Mouse (Mus musculus): ENCODE measurements at regions not wholly inside any gene's neighbourhood (a gene's known extent, or its start where the extent isn't known, plus 50 kb on each side); places are given as distances from the start of the nearest gene placed in this dataset.

- Histone ChIP-seq H3K27me3 (ENCODE audit: control insufficient read depth, insufficient read depth, low read length) (no peaks in the 10 kb centered on the region), H3K4me1 (ENCODE audit: control insufficient read depth, insufficient read depth, insufficient read length, low read length) (no peaks in the 10 kb centered on the region), H3K36me3 (ENCODE audit: control insufficient read depth, insufficient read depth, low read length) (no peaks in the 10 kb centered on the region), H3K4me3 (ENCODE audit: low read depth, low read length) (no peak overlapping the region), H3K27ac (ENCODE audit: insufficient read depth, low read depth, low read length) (no peak overlapping the region)
- TF ChIP-seq CTCF (IDR thresholded peaks at IDR 0.05; ENCODE audit: extremely low read depth, insufficient read length, insufficient replicate concordance, low read depth, low read length) (no peak), POLR2A (IDR thresholded peaks at IDR 0.05; ENCODE audit: low read depth, low read length) (no peak)
- 21% methylated on average over 1 of the region's 1 CpGs for WGBS
Measured at GRCm38 (mm10) chr15:27014659-27014974, 119.2 kb upstream of the Fbxl7 start.

- H3K4me3 ChIP-seq (ENCODE audit: low read depth, low read length): no peak overlapping the region
- no peaks in the 10 kb centered on the region for H3K4me1 ChIP-seq (ENCODE audit: control insufficient read depth, insufficient read depth, insufficient read length, low read length)
- 77% methylated on average over 5 of the region's 5 CpGs for WGBS
- H3K36me3 ChIP-seq (ENCODE audit: control insufficient read depth, insufficient read depth, low read length): no peaks in the 10 kb centered on the region
- H3K27me3 ChIP-seq (ENCODE audit: control insufficient read depth, insufficient read depth, low read length): no peaks in the 10 kb centered on the region
- no peak overlapping the region for H3K27ac ChIP-seq (ENCODE audit: insufficient read depth, low read depth, low read length)
- no peak for TF ChIP-seq CTCF (IDR thresholded peaks at IDR 0.05; ENCODE audit: extremely low read depth, insufficient read length, insufficient replicate concordance, low read depth, low read length)
Measured at GRCm38 (mm10) chr15:27020471-27020870, 125.1 kb upstream of the Fbxl7 start.

- 79% methylated on average over 2 of the region's 2 CpGs for WGBS
- TF ChIP-seq CTCF (IDR thresholded peaks at IDR 0.05; ENCODE audit: extremely low read depth, insufficient read length, insufficient replicate concordance, low read depth, low read length) (no peak), POLR2A (IDR thresholded peaks at IDR 0.05; ENCODE audit: low read depth, low read length) (no peak)
- H3K27me3 ChIP-seq (ENCODE audit: control insufficient read depth, insufficient read depth, low read length): no peaks in the 10 kb centered on the region
- H3K27ac ChIP-seq (ENCODE audit: insufficient read depth, low read depth, low read length): no peak overlapping the region
- no peaks in the 10 kb centered on the region for H3K36me3 ChIP-seq (ENCODE audit: control insufficient read depth, insufficient read depth, low read length)
- H3K4me1 ChIP-seq (ENCODE audit: control insufficient read depth, insufficient read depth, insufficient read length, low read length): no peaks in the 10 kb centered on the region
- H3K4me3 ChIP-seq (ENCODE audit: low read depth, low read length): no peak overlapping the region
Measured at GRCm38 (mm10) chr15:27033261-27033660, 137.9 kb upstream of the Fbxl7 start.

- TF ChIP-seq CTCF (IDR thresholded peaks at IDR 0.05; ENCODE audit: extremely low read depth, insufficient read length, insufficient replicate concordance, low read depth, low read length): no peak
- TF ChIP-seq POLR2A (IDR thresholded peaks at IDR 0.05; ENCODE audit: low read depth, low read length): no peak
- no peaks in the 10 kb centered on the region for H3K4me1 ChIP-seq (ENCODE audit: control insufficient read depth, insufficient read depth, insufficient read length, low read length)
- no peaks in the 10 kb centered on the region for H3K36me3 ChIP-seq (ENCODE audit: control insufficient read depth, insufficient read depth, low read length)
- WGBS: 68% methylated on average over 4 of the region's 4 CpGs
- no peak overlapping the region for H3K4me3 ChIP-seq (ENCODE audit: low read depth, low read length)
- no peaks in the 10 kb centered on the region for H3K27me3 ChIP-seq (ENCODE audit: control insufficient read depth, insufficient read depth, low read length)
- no peak overlapping the region for H3K27ac ChIP-seq (ENCODE audit: insufficient read depth, low read depth, low read length)
Measured at GRCm38 (mm10) chr15:27043788-27044187, 148.4 kb upstream of the Fbxl7 start.

GRCm38 (mm10) chr15:27050673-27051072 lies 155.3 kb upstream of the Fbxl7 start:
- H3K4me1 ChIP-seq (ENCODE audit: control insufficient read depth, insufficient read depth, insufficient read length, low read length): no peaks in the 10 kb centered on the region
- H3K27me3 ChIP-seq (ENCODE audit: control insufficient read depth, insufficient read depth, low read length): no peaks in the 10 kb centered on the region
- H3K36me3 ChIP-seq (ENCODE audit: control insufficient read depth, insufficient read depth, low read length): no peaks in the 10 kb centered on the region
- no peak overlapping the region for H3K27ac ChIP-seq (ENCODE audit: insufficient read depth, low read depth, low read length)
- TF ChIP-seq POLR2A (IDR thresholded peaks at IDR 0.05; ENCODE audit: low read depth, low read length) (no peak), CTCF (IDR thresholded peaks at IDR 0.05; ENCODE audit: extremely low read depth, insufficient read length, insufficient replicate concordance, low read depth, low read length) (no peak)
- 71% methylated on average over 2 of the region's 2 CpGs for WGBS
- no peak overlapping the region for H3K4me3 ChIP-seq (ENCODE audit: low read depth, low read length)

GRCm38 (mm10) chr15:27063456-27063855 lies 168.1 kb upstream of the Fbxl7 start:
- no peaks in the 10 kb centered on the region for H3K36me3 ChIP-seq (ENCODE audit: control insufficient read depth, insufficient read depth, low read length)
- no peak overlapping the region for H3K4me3 ChIP-seq (ENCODE audit: low read depth, low read length)
- no peaks in the 10 kb centered on the region for H3K27me3 ChIP-seq (ENCODE audit: control insufficient read depth, insufficient read depth, low read length)
- no peak overlapping the region for H3K27ac ChIP-seq (ENCODE audit: insufficient read depth, low read depth, low read length)
- no peaks in the 10 kb centered on the region for H3K4me1 ChIP-seq (ENCODE audit: control insufficient read depth, insufficient read depth, insufficient read length, low read length)
- no peak for TF ChIP-seq CTCF (IDR thresholded peaks at IDR 0.05; ENCODE audit: extremely low read depth, insufficient read length, insufficient replicate concordance, low read depth, low read length)
- TF ChIP-seq POLR2A (IDR thresholded peaks at IDR 0.05; ENCODE audit: low read depth, low read length): no peak

- Histone ChIP-seq H3K36me3 (ENCODE audit: control insufficient read depth, insufficient read depth, low read length) (no peaks in the 10 kb centered on the region), H3K4me3 (ENCODE audit: low read depth, low read length) (no peak overlapping the region), H3K4me1 (ENCODE audit: control insufficient read depth, insufficient read depth, insufficient read length, low read length) (no peaks in the 10 kb centered on the region), H3K27ac (ENCODE audit: insufficient read depth, low read depth, low read length) (no peak overlapping the region), H3K27me3 (ENCODE audit: control insufficient read depth, insufficient read depth, low read length) (no peaks in the 10 kb centered on the region)
- 78% methylated on average over 4 of the region's 4 CpGs for WGBS
- no peak for TF ChIP-seq CTCF (IDR thresholded peaks at IDR 0.05; ENCODE audit: extremely low read depth, insufficient read length, insufficient replicate concordance, low read depth, low read length)
- no peak for TF ChIP-seq POLR2A (IDR thresholded peaks at IDR 0.05; ENCODE audit: low read depth, low read length)
Measured at GRCm38 (mm10) chr15:27063971-27064370, 168.6 kb upstream of the Fbxl7 start.

- no peaks in the 10 kb centered on the region for H3K36me3 ChIP-seq (ENCODE audit: control insufficient read depth, insufficient read depth, low read length)
- no peaks in the 10 kb centered on the region for H3K27me3 ChIP-seq (ENCODE audit: control insufficient read depth, insufficient read depth, low read length)
- TF ChIP-seq POLR2A (IDR thresholded peaks at IDR 0.05; ENCODE audit: low read depth, low read length) (no peak), CTCF (IDR thresholded peaks at IDR 0.05; ENCODE audit: extremely low read depth, insufficient read length, insufficient replicate concordance, low read depth, low read length) (no peak)
- H3K4me1 ChIP-seq (ENCODE audit: control insufficient read depth, insufficient read depth, insufficient read length, low read length): no peaks in the 10 kb centered on the region
- 47% methylated on average over 1 of the region's 1 CpGs for WGBS
- no peak overlapping the region for H3K4me3 ChIP-seq (ENCODE audit: low read depth, low read length)
- no peak overlapping the region for H3K27ac ChIP-seq (ENCODE audit: insufficient read depth, low read depth, low read length)
Measured at GRCm38 (mm10) chr15:27067691-27068090, 172.3 kb upstream of the Fbxl7 start.

Data from small intestine, adult 2 months (tissue).